Mouse (Mus musculus) mesoderm, embryonic 11.5 days (tissue): ENCODE results near the gene Impg2.

Experiments used
- DNase-seq: peaks from one replicate; pipeline ENCODE4 v3.0.0-alpha.2; 2012; ENCODE audit warnings: low read depth, low spot score

Impg2 gene

DNA sequence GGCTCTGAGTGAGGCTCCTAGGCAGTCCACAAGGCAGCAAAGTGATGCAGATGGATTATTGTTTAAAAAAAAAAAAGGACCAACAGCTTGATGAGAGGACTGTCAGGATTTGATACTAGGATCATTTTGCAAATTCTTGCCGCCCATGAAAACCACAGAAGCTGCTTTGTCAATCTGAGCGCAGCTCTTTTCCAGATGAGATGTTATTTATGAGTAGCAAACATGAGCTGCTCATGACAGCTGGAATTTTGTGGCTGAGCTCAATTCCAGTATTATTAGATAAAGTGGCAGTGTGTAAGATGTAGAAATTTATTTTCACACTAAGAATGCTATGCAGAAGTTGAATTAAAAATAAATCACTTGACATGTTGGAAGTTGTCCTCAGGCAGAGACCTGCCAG, 94.7 kb downstream of the Impg2 start:
- DNase-seq, result peak; percentile 4

DNA sequence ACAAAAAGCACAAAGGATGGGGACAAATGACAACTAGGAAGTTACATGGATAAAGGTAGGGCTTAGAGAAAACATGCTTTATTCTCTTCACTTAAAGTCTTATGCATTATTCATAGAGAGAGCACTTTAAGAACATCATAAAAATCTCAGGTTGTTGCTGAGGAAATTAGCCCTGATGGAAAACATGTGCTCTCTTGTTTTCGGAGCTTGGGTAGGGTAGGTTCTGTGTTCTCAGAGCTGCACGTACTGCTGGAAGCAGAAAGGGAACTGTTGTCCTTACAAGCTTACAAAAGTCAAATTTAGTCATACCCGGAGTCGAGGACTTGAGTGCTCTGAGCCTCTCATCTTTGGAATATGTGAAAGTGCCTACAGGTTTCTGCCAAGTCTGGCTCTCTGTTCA, 98.9 kb downstream of the Impg2 start:
- DNase-seq, result no peak

DNA sequence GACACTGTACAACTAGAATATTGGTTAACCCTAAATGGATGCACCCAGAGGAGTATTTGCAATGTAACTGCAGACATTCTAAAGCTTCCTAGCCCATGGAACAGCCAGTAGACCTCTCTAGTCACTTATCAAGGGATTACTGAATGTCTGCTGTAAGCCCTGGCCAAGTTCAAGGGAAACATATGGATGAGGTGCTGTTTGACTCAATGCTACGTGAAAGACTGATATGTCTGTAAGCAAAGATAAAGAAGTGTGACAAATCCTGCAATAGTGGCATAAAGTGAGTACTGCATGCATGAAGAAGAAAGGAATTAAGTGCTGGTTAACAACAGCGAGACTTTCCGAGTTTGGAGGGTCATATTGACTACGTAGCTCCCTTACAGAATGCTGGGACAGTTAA, 100.1 kb downstream of the Impg2 start:
- no peak for DNase-seq

DNA sequence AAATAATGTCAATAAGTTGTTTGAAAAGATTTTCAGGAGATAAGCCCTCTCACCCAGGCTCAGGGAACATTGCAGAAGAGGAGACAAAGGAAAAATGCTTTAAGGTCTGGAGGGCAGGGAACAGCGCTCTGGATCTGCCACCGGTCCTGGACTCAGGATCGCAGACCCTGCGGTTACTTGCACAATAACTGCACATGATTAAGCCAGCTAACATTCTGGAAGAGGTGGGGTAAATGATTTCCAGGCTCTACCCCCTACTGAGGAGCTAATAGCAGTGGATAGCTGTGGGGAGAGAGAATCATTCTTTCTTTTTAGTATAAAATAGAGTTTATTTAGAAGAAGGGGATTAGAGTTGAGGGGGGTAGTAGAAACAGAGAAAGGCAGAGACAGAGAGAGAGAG, 103.5 kb downstream of the Impg2 start:
- DNase-seq, result no peak

DNA sequence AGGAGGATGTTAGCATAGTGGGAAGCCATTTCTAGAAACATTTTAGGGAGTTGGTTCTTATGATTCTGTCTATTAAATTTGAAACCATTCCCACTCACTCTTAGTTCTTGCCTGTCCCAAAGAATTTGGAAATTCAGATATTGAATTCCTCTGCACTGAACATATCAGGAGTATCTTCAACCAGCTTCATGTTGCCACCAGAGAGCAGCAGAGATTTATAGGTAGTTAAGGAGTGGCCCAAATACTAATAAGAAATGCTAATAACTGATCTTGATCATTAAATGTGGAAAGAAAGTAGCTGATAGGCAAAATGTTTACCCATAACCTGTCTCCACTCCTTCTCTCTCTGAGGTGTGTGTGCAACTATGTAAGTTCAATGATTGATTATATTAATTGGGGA, 107.2 kb downstream of the Impg2 start:
- DNase-seq, result no peak
